In genomic region chr5:110363179-110363821, GRCm38 (mm10) we compare ENCODE assay signal across 7 mouse cellular contexts. TPM values are rescaled to one million over a fixed set of nuclear protein-coding genes. Genes with fewer than 3 reads are reported as not detected.
DNase-seq lines count a peak whose midpoint lies in the region; ATAC-seq and TF ChIP-seq lines count a peak whose summit lies in the region.

No protein-coding gene starts in this region.

- H3K36me3 ChIP-seq in intestine, postnatal 0 days (ENCODE audit: control insufficient read depth, insufficient read depth): peaks cover 7% of the 10 kb centered on the region
- H3K36me3 ChIP-seq in limb, embryonic 10.5 days: peaks cover 32% of the 10 kb centered on the region
- H3K36me3 ChIP-seq in midbrain, embryonic 12.5 days: peaks cover 6% of the 10 kb centered on the region; the same call in 1 of the 2 replicates

- no peaks in the 10 kb centered on the region for H3K9me3 ChIP-seq in intestine, postnatal 0 days (ENCODE audit: control insufficient read depth)
- H3K9me3 ChIP-seq in limb, embryonic 10.5 days (replicated peaks): no peaks in the 10 kb centered on the region
- no peaks in the 10 kb centered on the region for H3K9me3 ChIP-seq in midbrain, embryonic 12.5 days

- H3K9ac ChIP-seq in intestine, postnatal 0 days (ENCODE audit: low read depth, low read length): peak overlapping the region; percentile 51
- H3K9ac ChIP-seq in midbrain, embryonic 12.5 days (replicated peaks): peak overlapping the region; percentile 46

- 6% methylated on average over 72 of the region's 72 CpGs for WGBS in intestine, postnatal 0 days
- under 1% methylated on average over 72 of the region's 72 CpGs for WGBS in limb, embryonic 10.5 days
- 4% methylated on average over 59 of the region's 72 CpGs for WGBS in midbrain, embryonic 12.5 days

- no peaks in the 10 kb centered on the region for H3K27me3 ChIP-seq in intestine, postnatal 0 days (replicated peaks; ENCODE audit: control insufficient read depth, insufficient read depth, low read length)
- H3K27me3 ChIP-seq in limb, embryonic 10.5 days (ENCODE audit: low read depth, poor library complexity, severe bottlenecking): peaks cover 21% of the 10 kb centered on the region
- H3K27me3 ChIP-seq in midbrain, embryonic 12.5 days: peaks cover 32% of the 10 kb centered on the region

- peak overlapping the region; percentile 88 for H3K4me2 ChIP-seq in intestine, postnatal 0 days (replicated peaks; ENCODE audit: low read depth)
- H3K4me2 ChIP-seq in midbrain, embryonic 12.5 days (replicated peaks): peak overlapping the region; percentile 90

- H3K4me1 ChIP-seq in intestine, postnatal 0 days (replicated peaks; ENCODE audit: control insufficient read depth, insufficient read depth, low read length): 0 out of 2 replicates have a peak, but pooled peaks cover 4% of the 10 kb centered on the region
- H3K4me1 ChIP-seq in limb, embryonic 10.5 days: peaks cover 22% of the 10 kb centered on the region
- H3K4me1 ChIP-seq in midbrain, embryonic 12.5 days: peaks cover 16% of the 10 kb centered on the region

- peak; percentile 90 for ATAC-seq in intestine, postnatal 0 days
- peak; percentile 87 for ATAC-seq in midbrain, embryonic 12.5 days (ENCODE audit: low FRiP score, low read depth)

- H3K27ac ChIP-seq in intestine, postnatal 0 days (ENCODE audit: low read depth, low read length): 0 out of 2 replicates have a peak overlapping the region, but pooled peaks have one; percentile 15
- H3K27ac ChIP-seq in limb, embryonic 10.5 days: peak overlapping the region; percentile 70
- no peak overlapping the region for H3K27ac ChIP-seq in midbrain, embryonic 12.5 days (replicated peaks)

- TF ChIP-seq CTCF in intestine, postnatal 0 days (IDR thresholded peaks at IDR 0.05; ENCODE audit: low read depth): peak; percentile 73

- H3K4me3 ChIP-seq in intestine, postnatal 0 days (ENCODE audit: low read depth, low read length): peak overlapping the region; percentile 47
- H3K4me3 ChIP-seq in limb, embryonic 10.5 days: peak overlapping the region; percentile 60
- H3K4me3 ChIP-seq in midbrain, embryonic 12.5 days: peak overlapping the region; percentile 49

- DNase-seq in adrenal gland, postnatal 25 days: peak; percentile 87
- peak; percentile 83 for DNase-seq in embryo, embryonic 9.5 days (ENCODE audit: extremely low spot score)
- peak; percentile 96 for DNase-seq in heart, adult 11 months
- DNase-seq in limb, embryonic 10.5 days (ENCODE audit: low spot score): peak; percentile 87
- DNase-seq in spleen, adult 12 weeks (ENCODE audit: low spot score): peak; percentile 32

RNA-seq across cellular contexts. Expression of gene Lrcol1, which starts 18.8 kb away (rescaled TPM):
- total RNA-seq in adrenal gland, postnatal 25 days (2021): not detected in 2 replicates
- polyA plus RNA-seq in intestine, postnatal 0 days (2015; fragmentation: Nextera tagmentation; extraction: Ambion mirVana): not detected in 2 replicates
- polyA plus RNA-seq in limb, embryonic 10.5 days (2016; fragmentation: Nextera tagmentation; extraction: Ambion mirVana): not detected in 2 replicates
- not detected in 2 replicates for polyA plus RNA-seq in midbrain, embryonic 12.5 days (2016; fragmentation: Nextera tagmentation; extraction: Ambion mirVana)

RNA-seq across cellular contexts. Expression of gene P2rx2, which starts 20.3 kb away (rescaled TPM):
- total RNA-seq in adrenal gland, postnatal 25 days (2021): 0.55 TPM in 1 of 2 replicates, not detected in the other
- 1.6 TPM in 2 replicates for polyA plus RNA-seq in intestine, postnatal 0 days (2015; fragmentation: Nextera tagmentation; extraction: Ambion mirVana)
- polyA plus RNA-seq in limb, embryonic 10.5 days (2016; fragmentation: Nextera tagmentation; extraction: Ambion mirVana): 0.39 and 0.66 TPM in 2 replicates
- polyA plus RNA-seq in midbrain, embryonic 12.5 days (2016; fragmentation: Nextera tagmentation; extraction: Ambion mirVana): 1.2 and 1.7 TPM in 2 replicates

Comparison
In these comparisons a context has a peak if more than half of its experiments do, and no peak if none do; other contexts are left out.
1. DNase-seq: peak in every context shown above with its lines; median percentile 96 in heart, adult 11 months; 87 in adrenal gland, postnatal 25 days; 87 in limb, embryonic 10.5 days; 83 in embryo, embryonic 9.5 days; 32 in spleen, adult 12 weeks.